Mouse (Mus musculus) lung, adult 18-20 months (tissue): ENCODE data around the gene Tead3.
"Not testable (repeated sequence)": the region's sequence is repeated elsewhere in the genome, so short reads cannot be mapped to it uniquely, and the experiment has no call there.

Source experiments
- DNase-seq, 2 experiments: peaks; one replicate each; pipeline ENCODE4 v3.0.0; 2022; ENCODE audit warnings: mixed read lengths in 2 of 2

Tead3 gene

GRCm38 (mm10) chr17:28358576-28359261 lies 8.1 kb upstream of the Tead3 start:
- DNase-seq = not testable (repeated sequence)

DNA sequence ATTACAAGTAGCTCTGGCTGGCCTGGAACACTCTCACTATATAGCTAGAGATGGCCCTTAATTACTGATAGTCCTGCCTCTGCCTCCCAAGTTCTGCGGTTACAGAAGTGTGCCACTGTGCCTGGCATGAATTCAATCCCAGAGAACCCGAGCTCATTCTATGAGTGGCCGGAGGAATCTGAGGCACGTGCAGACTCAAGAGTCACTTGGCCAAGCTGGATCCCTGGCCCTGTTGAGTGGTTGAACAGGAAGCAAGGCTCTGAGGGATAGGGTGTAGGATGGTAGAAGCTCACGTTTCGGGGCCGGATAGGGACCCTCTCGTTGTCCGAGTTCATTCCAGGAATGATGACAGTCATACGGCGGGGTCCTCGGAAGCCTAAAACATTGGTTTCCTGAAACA lies 5.3 kb upstream of the Tead3 start:
- DNase-seq = peak; percentile 89 to 91

GRCm38 (mm10) chr17:28352018-28352417 lies 1.4 kb upstream of the Tead3 start:
- DNase-seq = no peak

- DNase-seq = no peak
Measured at GRCm38 (mm10) chr17:28351353-28351890, 805 bp upstream of the Tead3 start.

- peak in 1 of 2 experiments; percentile 42 for DNase-seq
Measured at GRCm38 (mm10) chr17:28349901-28350465, 634 bp downstream of the Tead3 start.

DNA sequence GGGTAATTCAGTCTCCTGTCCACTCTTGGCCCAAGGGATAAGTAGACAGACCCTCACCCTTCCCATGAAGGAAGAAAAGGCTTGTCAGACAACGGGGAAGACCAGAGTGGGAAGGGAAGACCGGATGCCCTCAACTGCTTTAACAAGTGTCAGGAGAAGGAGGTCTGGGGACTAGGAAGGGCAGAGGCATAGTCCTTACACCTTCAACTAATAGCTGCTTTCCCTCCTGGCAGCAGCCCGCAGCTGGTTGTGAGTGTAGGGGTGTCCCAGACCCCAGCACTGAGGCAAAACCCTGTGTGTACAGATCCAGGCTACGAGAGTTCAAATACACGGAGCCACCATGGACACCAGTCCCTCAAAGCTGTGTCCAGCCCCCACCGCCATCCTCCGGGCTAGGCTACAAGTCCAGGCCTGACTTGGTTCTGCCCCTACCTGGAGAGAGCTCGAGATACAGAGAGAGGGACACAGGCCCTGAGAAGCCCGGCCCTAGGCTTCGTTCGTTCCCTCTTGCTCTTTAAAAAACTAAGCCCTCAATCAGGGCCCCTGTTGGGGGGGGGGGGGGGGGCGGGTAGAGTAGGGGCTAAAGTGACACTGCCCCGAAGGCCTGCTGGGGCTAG lies 1.2 kb downstream of the Tead3 start:
- no peak for DNase-seq

DNA sequence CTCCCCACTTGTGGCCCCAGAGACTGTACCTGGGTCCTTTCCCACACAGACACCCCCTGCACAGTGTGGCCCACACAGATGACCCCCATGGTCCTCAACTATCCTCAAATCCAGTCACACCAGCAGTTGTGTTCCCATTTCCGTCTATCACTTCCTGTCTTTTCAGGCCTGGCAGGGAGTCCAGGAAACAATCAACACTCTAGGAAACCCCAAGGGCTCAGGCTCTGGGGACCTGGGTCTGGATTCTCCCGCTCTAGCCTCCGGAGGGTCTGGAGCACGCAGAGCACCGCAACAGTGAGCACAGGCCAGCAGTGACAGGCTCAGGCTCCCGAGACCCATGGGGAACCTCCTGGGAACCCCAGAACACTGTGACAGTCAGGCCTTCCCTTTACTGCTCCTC lies 2.4 kb downstream of the Tead3 start:
- no peak for DNase-seq

- no peak for DNase-seq
Measured at GRCm38 (mm10) chr17:28347327-28347726, 3.3 kb downstream of the Tead3 start.

- no peak for DNase-seq
Measured at GRCm38 (mm10) chr17:28345882-28346281, 4.7 kb downstream of the Tead3 start.

DNA sequence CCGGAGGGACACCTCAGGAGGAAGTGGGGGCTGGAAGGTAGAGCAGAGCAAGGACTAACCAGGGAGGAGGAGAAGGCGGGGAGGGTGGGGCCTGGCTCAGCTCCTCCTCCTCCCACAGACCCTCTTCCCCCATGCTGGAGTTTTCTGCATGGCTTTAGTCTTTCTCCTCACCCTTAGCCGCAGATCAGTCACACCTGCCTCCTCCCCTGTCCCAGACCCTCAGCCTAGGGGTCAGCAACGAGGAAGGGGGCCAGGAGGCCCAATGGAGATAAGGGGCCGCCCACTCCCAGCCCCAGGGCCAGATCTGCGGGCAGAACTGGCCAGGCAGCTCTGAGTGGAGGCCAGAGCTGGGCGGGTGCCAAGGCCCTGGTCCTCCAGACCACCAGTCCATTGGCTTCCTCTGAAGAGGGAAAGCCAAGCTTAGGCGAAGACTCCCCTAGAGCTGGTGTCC lies 5.3 kb downstream of the Tead3 start:
- DNase-seq = no peak

DNA sequence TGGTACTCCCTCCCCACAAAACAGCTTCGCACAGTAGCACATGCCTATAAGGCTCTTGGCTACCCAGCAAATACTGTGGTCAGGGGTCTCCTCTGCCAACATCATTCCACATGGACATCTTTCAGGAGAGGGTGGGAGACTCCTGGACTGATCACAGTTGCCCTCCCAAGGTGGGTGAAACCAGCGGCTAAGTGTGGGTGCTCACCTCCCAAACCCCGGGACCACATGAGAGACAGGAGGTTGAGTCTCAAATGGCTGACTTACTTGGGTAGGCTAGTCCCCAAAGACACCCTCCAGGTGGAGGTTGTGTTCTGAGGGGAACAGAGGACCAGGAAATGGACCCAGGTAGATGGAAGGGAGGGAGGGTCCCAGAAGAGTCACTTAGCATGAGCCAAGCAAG lies 5.9 kb downstream of the Tead3 start:
- no peak for DNase-seq

DNA sequence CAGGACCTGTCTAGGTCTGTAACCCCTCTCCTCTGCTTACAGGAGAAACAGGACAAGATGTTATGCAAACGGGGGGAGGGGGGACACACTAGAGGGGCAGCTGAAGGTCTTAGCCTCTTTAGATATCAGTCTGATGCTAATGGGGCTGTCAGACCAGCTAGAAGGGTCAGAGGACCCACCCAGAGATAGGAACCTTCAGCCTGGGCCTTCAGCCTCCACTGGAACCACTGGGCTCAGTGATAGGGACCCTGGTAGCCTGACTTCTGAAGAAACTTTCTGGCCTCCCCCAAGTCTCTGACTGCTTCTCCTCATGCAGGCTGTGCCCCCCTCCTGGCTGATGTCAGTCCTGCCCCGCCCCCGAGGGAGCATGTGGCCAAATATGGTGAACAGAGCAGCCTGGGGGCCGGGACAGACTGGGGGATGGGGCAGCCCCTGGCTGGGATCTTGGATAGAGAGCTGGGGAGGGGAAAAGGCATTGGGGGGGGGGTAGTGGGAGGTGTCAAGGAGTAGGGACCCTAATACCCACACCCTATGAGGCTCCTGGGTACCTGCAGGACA lies 6.5 kb downstream of the Tead3 start:
- DNase-seq = peak; percentile 35 to 57

GRCm38 (mm10) chr17:28341091-28341490 lies 9.5 kb downstream of the Tead3 start:
- peak; percentile 93 to 96 for DNase-seq

- peak; percentile 34 to 38 for DNase-seq
Measured at GRCm38 (mm10) chr17:28340578-28340977, 10.0 kb downstream of the Tead3 start.

- DNase-seq = no peak
Measured at GRCm38 (mm10) chr17:28337547-28337946, 13.1 kb downstream of the Tead3 start.

- DNase-seq = no peak
Measured at GRCm38 (mm10) chr17:28335267-28335666, 15.3 kb downstream of the Tead3 start.

- DNase-seq = no peak
Measured at GRCm38 (mm10) chr17:28332915-28333546, 17.6 kb downstream of the Tead3 start.

GRCm38 (mm10) chr17:28332113-28332914 lies 18.3 kb downstream of the Tead3 start:
- no peak for DNase-seq

DNA sequence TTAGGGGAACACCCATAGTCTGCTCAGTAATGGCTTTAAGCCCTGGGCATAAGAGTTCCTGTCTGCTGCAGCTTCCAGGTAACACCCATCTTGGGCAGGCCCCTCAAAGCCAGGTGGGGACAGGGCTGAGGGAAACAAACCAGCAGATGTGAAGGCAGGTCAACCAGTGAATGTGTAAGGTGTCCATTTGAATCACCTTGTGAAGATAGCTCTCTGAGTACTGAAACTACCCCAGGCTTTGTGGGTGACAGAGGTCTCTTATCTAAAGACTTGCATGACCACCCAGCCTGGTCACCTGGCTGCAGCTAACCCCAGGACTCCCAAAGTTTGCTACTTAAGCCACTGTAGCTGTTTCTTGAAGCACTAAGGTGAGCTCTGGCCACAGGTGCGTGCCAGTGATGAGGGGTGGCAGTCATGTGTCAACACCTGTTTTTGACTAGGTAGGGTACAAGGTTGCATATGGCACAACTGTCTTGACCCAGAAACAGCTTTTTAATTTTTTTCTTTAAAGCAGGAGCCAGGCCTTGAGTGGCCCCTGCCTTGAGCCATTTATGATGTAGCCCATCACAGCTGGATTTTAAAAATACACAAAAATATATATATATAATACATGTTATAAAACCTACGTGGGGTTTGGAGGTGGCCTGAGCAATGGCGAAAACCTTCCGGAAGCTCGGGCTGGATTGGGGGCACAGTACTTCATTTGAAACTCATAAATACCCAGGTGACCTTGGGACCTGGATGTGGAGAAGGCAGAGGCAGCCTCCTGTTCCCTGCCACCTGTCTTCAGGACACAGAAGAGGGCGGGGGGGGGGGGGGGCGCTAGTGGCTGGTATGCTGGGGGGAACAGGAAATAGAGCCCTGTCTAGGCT lies 19.1 kb downstream of the Tead3 start:
- no peak for DNase-seq

DNA sequence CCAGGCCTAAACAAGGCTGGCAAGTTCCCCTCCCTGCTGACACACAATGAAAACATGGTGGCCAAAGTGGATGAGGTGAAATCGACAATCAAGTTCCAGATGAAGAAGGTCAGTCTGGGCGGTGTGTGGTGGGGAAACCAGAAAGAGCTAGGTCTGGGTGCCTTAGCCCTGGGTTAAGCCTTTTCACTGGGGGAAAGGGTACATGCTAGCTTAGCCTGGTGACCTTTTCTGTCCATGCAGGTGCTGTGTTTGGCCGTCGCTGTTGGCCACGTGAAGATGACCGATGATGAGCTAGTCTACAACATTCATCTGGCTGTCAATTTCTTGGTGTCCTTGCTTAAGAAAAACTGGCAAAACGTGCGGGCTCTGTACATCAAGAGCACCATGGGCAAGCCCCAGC lies 20.0 kb downstream of the Tead3 start:
- not testable (repeated sequence) for DNase-seq

DNA sequence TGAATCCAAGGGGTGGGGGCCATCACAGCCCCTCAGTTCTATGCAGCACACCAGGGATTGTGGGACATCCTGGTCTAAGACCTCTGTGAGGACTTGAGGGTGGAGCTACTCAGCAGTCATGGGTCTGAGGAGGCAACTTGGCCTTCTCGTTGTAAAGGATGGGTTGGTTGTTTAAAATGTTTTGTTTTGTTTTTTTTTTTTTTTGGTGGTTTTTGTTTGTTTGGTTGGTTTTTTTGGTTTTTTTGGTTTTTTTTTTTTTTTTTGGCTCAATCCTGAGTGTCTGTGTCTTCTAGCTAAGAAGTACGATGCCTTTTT lies 20.4 kb downstream of the Tead3 start:
- no peak for DNase-seq
